Mouse (Mus musculus) cerebellum, adult 11 months (tissue): ENCODE measurements around the gene Gne.

ENCODE experiments used
- DNase-seq: peaks from one replicate; pipeline ENCODE4 v3.0.0; 2022

The Gne gene

DNA sequence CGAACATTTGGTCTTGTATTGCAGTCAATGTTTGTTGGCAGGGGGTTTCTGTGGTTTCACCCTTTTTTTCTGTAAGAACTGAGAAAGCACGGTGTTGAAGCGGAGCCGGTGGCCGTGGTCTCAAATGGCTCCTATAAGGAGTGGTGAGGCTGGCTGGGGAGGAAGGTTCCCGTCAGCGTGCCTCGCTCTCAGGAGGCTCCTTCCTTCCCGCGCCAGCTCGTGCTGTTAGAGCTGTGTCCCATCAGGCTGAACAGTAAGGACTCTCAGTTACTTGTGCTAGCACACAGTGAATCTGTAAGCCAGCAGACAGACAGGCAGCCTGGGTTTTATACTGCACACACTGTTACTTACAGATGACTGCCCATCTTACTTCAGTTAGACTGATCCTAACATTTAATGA lies 61.2 kb downstream of the Gne start:
- no peak for DNase-seq

DNA sequence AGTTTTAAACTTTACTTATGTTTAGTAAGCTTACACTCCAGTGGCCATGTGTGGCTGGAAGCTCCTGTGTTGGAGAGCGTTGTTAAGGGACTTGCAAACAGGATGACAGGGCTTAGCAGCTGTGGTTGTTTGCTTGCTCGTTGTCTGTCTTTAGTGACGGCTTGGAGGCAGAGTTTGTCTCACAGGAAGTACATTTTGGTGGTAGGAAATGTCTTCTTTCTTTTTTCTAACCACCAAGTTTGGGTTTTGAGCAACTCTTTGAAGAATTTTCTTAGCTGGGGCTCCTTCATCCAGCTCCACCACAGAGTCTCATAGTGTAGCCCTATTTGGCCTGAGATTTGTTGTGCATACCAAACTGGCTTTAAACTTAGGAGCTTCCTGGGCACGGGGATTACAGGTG lies 61.7 kb downstream of the Gne start:
- no peak for DNase-seq

DNA sequence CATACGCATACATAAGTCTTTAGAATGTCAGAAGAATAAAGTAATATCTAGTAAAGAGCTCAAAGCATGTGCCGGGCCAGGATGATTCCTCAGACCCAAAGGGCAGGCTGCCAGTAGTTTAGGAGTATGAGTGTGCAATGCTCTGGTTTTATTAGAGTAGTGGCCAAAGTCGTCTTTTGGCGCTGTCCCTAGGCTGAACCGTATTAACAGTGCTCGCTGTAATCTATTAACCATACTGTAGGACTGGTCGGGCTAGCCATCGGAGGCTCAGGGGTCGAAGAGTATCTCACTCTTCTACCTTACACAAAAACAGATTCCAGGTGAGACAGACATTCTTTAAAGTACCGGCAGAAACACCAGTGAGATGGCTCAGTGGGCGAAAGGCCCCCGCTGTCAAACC lies 67.2 kb downstream of the Gne start:
- DNase-seq: no peak

DNA sequence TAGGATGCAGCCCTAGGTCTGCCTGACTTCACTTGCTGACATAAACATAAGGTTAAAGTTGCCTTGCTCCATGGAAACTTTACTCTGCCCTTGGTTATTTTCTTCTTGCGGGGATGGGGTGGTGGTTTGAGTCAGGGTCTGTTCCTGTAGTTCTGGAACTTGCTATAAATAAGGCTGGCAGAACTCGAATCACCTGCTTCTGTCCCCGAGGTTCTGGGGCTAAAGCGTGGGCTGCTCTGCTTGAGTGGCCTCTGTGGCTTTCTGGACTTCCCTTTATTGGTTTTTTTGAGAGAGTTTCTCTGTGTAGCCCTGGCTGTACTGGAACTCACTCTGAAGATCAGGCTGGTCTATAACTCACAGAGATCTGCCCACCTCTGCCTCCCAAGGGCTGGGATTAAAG lies 67.9 kb downstream of the Gne start:
- no peak for DNase-seq

DNA sequence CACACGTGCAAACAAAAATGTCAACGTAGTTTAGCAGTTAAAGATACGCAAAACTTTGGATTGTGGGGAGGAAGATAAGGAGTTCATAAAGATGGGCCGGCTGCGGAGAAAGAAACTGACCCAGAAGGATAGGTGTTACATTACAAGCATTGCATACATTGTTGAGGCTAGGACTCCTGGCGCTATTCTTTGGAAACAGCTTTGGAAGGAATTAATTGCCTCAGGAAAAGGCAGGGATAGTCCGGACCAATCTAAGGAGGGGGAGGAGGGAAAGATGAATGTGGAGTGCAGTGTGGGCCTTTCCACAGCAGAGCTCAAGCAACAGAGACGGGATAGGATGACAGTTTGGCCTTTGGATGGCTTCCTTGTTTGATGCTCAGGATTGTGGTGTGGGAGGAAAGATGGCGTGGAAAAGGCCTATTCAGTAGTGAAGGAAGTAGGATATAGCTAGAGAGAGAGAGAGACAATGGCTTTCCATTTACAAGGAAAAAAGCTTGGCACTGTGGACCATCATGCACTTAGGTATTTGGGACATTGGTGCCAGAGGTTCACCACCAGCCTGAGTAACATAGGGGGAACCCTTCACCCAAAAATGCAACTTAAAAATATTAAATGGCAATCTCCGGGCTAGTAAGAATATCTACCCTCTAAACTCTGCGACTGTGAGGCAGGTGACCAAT lies 70.4 kb downstream of the Gne start:
- DNase-seq: no peak

DNA sequence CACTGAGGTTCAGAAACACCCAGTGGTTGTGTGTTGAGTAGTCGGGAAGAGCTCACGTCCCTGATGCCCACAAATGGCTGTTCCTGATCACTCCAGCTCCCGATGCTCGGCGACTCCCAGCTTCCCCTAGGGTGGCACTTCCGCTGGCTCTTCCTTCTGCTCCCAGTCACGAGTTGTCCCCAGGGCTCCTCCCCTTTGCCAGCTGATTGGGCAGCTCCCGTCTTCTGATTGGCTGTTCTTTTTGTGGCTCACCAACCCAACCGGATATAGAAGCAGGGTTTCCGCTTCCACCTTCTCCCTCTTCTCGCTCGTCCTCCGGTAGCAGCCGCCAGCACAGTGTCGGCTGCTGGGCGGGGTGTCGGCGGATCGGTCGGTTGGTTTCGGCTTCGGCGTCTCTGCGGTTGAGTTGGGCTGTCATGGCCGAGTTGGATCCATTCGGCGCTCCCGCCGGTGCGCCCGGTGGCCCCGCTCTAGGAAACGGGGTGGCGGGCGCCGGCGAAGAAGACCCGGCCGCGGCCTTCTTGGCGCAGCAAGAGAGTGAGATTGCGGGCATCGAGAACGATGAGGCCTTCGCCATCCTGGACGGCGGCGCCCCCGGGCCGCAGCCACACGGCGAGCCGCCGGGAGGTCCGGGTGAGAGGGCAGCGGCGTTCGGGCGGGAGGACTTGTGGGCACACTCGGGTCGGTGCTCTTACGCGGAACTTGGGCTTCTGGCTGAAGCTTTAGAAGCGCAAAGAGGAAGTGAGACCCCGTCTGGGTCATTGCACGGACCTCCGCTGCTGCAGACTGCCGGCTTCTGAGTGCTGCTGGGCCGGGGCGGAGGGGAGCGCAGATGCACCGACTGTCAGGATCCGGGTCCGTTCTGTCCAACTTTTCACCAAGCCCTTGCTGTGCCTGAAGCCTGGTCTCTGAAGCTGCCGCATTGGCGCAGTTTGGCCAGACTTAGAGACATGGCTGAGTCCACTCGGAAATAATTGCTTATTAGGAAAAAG lies 71.3 kb downstream of the Gne start:
- DNase-seq: peak; percentile 90

DNA sequence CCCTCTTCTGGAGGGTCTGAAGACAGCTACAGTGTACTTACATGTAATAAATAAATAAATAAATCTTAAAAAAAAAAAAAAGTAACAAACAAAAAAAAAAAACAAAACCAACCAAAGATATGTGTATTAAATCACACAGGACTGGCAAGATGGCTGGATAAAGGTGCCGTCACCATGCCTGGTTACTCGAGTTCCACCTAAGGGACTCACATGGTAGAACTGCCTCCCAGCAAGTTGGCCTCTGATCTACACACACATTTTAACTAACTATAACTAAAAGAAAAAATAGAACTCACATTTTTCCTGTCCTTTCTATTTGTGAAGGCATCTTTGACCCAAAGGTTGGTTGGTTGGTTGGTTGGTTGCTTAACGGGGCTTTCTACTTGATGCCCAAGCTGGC lies 72.2 kb downstream of the Gne start:
- DNase-seq: no peak

DNA sequence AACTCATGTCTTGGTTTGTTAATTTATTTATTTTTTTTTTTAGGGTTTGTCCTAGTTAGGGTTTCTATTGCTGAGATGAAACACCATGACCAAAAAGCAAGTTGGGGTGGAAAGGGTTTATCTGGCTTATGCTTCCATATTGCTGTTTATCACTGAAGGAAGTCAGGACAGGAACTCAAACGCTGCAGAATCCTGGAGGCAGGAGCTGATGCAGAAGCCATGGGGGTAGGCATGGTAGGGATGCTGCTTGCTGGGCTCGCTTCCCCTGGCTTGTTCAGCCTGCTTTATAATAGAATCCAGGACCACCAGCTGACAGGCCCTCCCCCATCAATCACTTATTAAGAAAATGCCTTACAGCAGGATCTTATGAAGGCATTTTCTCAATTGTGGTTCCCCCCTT lies 73.1 kb downstream of the Gne start:
- DNase-seq: no peak

DNA sequence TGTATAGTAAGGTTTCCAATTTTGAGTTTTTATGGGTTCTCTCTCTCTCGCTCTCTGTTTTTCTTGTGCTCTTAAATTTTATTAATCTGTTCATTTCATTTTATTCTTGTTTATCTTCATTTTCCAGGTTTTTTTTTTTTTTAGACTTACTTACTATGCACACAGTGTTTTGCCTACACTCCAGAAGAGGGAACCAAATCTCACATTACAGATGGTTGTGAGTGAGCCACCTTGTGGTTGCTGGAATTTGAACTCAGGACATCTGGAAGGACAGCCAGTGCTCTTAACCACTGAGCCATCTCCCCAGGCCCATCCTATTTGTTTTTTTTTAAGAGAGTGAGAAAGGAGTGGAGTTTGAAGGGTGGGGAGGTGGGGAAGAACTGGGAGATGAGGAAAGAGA lies 73.8 kb downstream of the Gne start:
- no peak for DNase-seq

DNA sequence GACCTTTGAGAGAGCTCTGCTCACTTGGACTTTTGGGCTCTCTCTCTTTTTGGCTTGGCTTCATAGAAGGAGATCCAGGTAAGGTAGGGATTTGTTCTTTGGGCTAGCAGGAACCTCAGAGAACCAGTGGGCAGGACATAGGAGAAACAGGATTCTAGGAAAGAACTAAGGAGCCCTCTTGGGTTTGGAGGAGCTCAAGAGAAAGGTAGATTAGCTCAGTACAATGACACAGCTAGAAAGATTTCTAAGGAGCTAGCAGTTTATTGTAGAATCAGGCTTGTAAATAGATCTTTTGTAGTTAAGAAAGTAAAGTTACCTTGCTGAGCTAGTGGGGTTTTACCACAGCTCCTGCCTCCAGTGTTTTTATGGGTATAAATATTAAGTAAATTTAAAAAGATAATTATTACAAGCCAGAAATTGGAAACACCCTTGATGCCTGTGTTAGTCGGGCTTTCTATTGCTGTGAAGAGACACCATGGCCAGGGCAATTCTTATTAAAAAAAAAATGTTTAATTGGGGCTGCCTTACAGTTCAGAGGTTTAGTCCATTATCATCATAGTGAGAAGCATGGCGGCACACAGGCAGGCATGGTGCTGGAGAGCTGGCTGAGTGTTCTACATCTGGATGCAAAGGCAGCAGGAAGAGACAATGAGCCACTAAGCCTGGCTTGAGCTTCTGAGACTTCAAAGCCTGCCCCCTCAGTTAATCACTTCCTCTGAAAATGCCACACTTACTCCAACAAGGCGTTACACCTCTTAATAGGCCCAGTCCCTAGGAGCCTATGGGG lies 79.2 kb downstream of the Gne start:
- no peak for DNase-seq

DNA sequence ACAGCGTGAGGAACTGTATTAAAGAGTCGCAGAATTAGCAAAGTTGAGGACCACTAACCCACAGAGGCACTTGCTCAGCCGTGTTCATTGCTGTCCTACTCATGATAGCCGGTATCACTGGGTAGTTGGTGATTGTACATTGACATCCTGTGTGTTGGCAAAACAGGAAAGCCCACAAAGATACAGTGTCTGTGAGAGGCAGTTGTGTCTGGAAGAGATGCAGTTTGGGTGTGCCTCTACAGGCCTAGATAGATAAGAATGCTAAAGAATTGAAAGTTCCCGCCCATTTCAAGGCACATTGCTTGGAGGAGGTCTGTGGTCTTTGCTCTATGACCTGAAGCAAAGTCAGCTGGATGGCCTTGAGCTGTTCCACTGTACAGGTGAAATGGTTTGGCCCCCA lies 79.9 kb downstream of the Gne start, which contains the start of gene Clta:
Gene Clta, plus strand, starts transcription at position 327 of the 400 bp plus-strand sequence.
- no peak for DNase-seq

DNA sequence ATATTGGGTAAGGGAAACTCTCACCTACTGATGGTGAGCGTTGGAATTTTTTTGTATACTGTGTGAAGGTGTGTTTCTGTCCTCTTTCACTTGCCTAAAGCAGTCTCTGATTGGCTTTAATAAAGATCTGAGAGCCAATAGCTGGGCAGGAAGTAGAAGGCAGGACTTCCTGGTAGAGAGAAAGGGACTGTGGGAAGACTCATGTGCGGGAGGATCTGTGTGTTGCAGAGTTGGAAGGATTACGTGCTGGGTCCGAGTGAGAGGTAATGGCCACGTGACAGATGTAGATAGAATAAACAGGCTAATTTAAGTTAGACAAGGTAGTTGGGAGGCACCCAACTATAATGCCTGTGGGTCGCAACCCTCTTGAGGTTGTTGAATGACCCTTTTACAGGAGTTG lies 80.4 kb downstream of the Gne start:
- DNase-seq: no peak

DNA sequence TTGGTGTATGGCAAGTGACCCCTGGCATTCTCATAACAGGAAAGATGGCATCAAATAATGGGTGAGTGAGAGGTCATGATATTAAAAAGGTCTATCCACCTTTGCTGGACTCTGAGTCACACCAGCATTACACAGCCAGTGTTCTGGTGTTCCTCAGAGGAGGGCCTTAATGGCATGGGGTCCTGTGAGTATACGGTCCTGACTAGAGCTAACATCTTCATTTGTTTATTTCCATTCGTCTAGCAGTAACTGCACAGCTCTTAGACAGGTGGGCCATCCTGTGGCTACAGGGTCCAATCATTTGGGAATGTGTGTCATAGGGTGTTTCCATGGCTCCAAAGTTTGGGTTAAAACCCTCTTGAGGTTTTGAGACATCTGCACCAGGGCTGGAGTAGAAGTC lies 89.6 kb downstream of the Gne start:
- DNase-seq: no peak

DNA sequence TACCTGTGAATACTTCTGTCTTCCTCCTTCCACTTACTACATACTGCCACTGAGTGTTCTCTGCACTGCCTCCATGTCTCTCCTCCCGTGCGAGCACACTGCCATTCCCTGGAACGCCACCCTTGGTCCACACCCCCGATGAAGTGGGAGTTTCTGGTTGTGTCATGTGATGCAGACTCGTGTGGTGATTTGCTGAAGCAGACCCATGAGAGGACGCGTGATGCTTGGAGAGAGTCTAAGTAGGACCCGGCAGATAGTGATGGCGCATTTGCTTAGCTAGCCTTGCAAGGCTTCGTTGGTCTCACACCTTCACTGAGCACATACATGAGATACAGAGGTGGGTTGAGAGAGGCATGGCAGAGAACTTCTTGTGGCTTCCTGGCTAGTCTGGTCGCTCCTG lies 90.9 kb downstream of the Gne start:
- no peak for DNase-seq

DNA sequence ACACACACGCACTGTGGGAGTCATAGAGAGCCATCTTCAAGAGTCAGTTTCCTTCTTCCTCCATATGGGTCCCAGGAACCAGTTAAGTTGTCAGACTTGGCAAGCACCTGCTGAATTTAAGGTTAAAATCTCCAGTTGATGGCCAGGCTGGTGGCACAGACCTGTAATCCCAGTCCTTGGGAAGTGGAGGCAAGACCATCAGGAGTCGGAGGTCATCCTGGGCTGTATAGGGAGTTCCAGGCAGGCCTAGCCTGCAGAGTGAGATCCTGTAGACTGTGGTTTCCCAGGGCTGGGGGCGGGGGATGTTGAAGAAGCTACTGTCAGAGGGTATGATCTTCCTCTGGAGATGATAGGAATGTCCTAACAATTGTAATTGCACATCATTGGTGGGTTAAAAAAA lies 95.0 kb downstream of the Gne start:
- no peak for DNase-seq

DNA sequence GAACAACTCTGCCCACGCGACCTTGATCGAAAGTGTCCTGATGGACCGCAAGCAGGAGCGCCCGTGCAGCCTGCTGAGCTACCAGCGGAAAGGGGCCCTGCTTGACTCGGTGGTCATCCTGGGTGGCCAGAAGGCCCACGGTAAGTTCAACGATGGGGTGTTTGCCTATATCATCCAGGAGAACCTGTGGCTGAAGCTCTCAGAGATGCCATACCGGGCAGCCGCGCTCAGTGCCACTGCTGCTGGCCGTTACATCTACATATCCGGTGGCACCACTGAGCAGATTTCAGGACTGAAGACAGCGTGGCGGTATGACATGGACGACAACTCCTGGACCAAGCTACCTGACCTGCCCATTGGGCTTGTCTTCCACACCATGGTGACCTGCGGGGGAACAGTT lies 99.7 kb downstream of the Gne start:
- DNase-seq: no peak
